Mouse (Mus musculus): ENCODE measurements around the gene Trim2. TPM values are rescaled to one million over a fixed set of nuclear protein-coding genes. Genes with fewer than 3 reads are reported as not detected.
A peak's percentile ranks its signal among the peaks of the same experiment; 100 is the strongest.

The Trim2 gene
- total RNA-seq, 2 experiments from 2014 or later, result 6.2 to 7.0 TPM

- no peak for DNase-seq
These were observed 156.8 kb downstream of the Trim2 start for GRCm38 (mm10) chr3:84149831-84150230.

- no peak for DNase-seq
These were observed 165.7 kb downstream of the Trim2 start for GRCm38 (mm10) chr3:84140947-84141346.

GRCm38 (mm10) chr3:84136509-84136908, 170.2 kb downstream of the Trim2 start:
- DNase-seq, result no peak

GRCm38 (mm10) chr3:84135933-84136332, 170.7 kb downstream of the Trim2 start:
- no peak for DNase-seq

GRCm38 (mm10) chr3:84135387-84135786, 171.3 kb downstream of the Trim2 start:
- peak in 1 of 2 experiments; percentile 32 for DNase-seq

- no peak for DNase-seq
These were observed 175.3 kb downstream of the Trim2 start for GRCm38 (mm10) chr3:84131369-84131768.

GRCm38 (mm10) chr3:84130776-84131175, 175.9 kb downstream of the Trim2 start:
- DNase-seq, result no peak

GRCm38 (mm10) chr3:84128871-84129870, 177.5 kb downstream of the Trim2 start:
- peak in 1 of 2 experiments; percentile 20 for DNase-seq

- no peak for DNase-seq
These were observed 179.2 kb downstream of the Trim2 start for GRCm38 (mm10) chr3:84127431-84127830.

GRCm38 (mm10) chr3:84126721-84127120, 180.0 kb downstream of the Trim2 start:
- no peak for DNase-seq

- no peak for DNase-seq
These were observed 180.9 kb downstream of the Trim2 start for GRCm38 (mm10) chr3:84125704-84126289.

GRCm38 (mm10) chr3:84123461-84123860, 183.2 kb downstream of the Trim2 start:
- DNase-seq, result peak in 1 of 2 experiments; percentile 54

- no peak for DNase-seq
These were observed 188.0 kb downstream of the Trim2 start for GRCm38 (mm10) chr3:84118718-84119117.

GRCm38 (mm10) chr3:84118178-84118577, 188.5 kb downstream of the Trim2 start:
- no peak for DNase-seq

Other genes starting within 250 kb of the Trim2 start
- 1 to 10 TPM; 2.7 to 2.8 TPM for gene Mnd1, start 151.1 kb downstream of the Trim2 start, total RNA-seq (2021)
- gene Gm6525, start 132.8 kb downstream of the Trim2 start, total RNA-seq (2021), result not detected
- 1 to 10 TPM in 1 of 2 experiments, under 1 TPM in 1; 0.87 to 1.1 TPM for gene Fhdc1, start 173.6 kb upstream of the Trim2 start, total RNA-seq (2021)